Mouse (Mus musculus): ENCODE results near the gene Zfp131.

Zfp131 gene

DNA sequence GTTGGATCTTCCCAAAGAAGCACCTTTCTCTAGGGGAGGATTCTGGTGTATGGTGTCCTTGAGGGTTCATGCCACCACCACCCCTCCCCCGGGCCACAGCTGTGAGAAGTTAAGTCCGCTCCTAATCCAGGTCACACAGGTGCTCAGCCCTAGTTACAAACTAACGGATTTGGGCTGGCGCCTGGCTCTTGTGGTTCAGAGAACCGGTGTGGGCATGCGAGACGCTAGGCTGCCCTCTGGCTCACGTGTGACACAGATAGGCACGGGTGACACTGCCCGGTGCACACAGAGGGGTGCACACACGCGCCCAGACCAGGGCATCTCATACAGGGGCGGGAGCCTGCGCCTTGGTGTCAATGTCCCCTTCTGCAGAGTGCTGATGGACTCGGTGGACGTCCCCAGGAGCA, 35.5 kb downstream of the Zfp131 start:
- DNase-seq (ENCODE audit: low read depth, low spot score): peak; percentile 81

DNA sequence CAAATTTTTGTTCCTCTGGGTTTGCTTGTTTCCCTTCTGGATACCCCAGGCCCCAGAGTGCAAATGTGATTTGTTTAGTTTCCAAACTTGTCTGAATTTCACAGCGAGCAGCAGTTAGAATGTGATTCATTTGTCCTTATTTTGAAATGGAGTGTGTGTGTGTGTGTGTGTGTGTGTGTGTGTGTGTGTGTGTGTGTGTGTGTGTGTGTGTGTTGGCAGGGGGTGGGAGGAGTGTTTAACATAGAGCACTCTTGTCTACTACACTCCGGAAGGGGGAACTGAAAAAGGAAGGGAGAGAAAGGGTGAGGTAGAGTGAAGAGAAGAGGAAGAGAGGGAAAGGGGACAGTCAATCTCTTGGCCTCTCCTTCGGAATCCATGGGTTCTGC, 36.1 kb downstream of the Zfp131 start:
- DNase-seq (ENCODE audit: low read depth, low spot score): no peak

DNA sequence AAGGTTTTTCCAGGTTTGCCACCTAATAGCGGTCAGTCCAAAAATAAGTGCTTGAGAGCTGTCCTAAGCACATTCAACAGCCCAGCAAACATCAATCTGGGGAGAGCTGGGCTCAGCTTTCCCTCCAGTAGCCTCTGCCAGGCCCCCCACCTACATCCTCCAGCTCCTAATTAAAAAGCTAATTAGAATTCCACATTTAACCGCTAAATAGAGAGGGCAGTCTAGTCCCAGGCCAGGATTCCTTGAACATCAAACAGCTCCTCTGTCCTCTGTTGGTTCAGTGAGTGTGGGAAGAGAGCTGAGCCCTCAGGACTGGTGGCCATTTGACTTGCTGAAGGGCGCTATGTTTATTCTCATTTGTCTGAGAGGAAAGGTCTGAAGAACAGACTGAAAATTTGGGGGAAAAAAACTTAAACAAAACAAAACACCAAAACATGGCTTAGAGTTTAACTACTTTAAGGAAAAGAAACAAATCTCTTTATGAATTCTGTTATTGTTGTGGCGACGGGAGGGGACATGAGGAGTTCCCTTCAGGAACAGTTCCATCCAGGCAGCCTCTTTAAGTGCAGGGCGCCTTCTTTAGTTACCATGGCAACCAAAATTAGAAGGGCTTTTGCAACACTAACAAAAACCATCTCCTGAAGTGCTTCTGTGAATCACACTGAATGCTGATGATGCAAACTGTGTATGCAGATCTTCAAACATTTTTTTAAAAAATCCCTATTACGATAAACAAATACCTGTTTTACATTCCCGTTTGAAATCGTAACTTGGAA, 36.6 kb downstream of the Zfp131 start:
- DNase-seq (ENCODE audit: low read depth, low spot score): peak; percentile 64

DNA sequence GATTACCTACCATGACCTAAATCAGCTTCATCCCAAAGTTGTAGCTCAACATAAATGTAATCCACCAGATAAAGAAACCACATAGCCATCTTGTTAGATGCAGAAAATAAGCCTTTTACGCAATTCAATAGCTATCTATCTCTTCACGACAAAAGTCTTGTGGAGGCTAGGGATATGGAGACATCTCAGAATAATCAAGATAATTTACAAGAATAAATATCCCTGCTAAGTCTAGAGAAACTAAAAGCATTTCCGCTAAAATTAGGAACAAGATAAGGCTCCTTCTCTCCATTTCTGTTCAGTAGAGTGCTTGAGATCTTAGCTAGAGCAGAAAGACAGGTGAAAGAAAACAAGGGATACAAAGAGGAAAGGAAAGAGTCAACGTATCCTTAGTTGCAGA, 43.8 kb downstream of the Zfp131 start:
- no peak for DNase-seq (ENCODE audit: low read depth, low spot score)

DNA sequence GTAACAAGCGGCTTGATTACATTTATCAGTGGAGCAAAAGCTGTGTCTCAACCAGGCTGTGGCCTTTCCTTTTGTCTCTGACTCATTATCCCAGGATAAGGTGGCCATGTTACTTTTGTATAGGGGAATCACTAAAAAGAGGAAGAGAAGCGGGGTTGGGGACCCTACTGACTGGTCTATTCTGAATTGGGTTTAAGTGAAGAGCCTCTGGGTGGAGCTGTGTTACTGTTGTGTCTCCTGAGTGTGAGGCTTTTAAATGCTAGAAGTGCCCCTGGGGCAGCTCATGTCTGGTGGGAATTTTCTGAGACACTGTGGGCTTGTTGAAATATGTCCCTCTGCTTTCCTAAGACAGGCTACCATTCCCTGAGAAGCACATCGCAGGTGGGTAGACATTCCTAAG, 47.2 kb downstream of the Zfp131 start:
- DNase-seq (ENCODE audit: low read depth, low spot score): no peak

DNA sequence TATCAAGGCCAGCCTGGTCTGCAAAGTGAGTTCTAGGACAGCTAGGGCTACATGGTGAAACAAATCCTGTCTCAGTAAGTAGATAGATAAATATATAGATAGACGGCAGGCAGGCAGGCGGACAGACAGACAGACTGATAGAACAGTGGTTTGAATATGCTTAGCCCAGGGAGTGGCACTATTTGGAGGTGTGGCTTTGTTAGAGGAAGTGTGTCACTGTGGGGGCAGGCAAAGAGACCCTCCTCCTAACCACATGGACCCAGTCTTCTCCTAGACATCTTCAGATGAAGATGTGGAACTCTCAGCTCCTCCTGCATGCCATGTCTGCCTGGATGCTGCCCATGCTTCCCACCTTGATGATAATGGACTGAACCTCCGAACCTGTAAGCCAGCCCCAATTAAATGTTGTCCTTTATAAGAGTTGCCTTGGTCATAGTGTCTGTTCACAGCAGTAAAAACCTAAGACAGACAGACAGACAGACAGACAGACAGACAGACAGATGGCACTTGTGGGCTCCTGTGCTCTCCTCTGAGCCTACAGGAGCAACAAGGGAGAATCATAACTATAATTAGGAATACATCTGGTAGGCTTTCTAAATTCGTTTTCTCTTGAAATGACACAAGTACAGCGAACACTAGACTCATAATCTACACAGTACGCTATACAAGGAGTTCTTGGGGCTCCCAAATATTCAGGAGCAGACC, 47.8 kb downstream of the Zfp131 start:
- no peak for DNase-seq (ENCODE audit: low read depth, low spot score)

DNA sequence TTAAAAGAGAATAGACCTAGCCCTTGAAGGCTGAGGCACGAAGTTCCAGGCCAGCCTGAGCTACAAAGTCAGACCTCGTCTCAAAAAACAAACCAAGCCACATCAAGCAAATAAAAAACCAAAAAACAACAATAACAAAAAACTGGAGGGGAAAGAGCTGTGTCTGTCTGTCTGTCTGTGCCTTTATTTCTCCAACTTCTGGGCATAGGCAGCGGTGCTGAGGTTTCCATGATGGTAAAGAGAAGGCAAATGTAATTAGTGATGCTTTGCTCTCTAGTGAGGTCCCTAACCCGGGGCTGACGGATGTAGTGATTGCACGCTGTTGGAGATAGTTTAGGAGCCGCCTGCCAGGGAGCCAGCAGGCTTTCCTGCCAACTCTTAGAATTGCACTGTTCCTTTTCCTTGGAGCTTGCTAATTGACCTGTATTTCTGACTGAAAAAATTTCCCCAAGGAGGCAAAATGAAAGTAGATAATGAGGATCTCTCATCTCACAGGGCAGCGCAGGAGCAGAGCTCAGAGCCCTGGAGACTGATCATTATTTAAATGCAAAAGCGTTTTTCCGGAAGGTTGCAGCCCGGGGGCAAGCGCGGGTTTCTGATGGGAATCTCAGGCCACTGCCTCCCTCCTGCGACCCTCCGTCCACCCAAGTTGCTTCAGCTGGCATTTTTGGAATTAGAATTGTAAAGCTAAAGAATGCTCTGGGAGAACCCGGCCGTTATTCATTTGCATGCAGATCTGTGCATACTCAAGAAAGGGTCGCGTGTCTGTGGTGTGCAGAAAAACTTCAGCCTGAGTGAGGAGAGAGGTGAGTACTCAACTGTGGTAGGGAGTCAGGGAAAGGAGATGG, 49.1 kb downstream of the Zfp131 start:
- DNase-seq (ENCODE audit: low read depth, low spot score): peak; percentile 40

DNA sequence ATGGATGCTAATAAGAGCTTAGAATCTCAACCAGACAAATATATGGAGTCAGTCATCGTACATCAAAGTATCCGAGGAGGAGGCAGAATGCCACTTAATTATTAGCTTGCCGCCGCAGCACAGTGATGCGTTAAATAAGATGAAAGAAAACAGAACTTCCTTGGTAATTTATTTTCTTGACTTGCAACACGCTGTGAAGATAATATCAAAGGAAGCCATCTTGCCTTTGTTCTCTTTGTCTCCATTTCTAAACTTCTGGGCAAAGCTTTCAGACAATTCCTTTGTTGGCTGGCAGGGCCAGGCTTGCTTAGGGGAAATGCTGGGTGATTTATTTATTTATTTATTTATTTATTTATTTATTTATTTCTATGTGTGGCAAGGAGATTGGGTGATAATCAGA, 59.2 kb downstream of the Zfp131 start:
- DNase-seq (ENCODE audit: low read depth, low spot score): no peak

DNA sequence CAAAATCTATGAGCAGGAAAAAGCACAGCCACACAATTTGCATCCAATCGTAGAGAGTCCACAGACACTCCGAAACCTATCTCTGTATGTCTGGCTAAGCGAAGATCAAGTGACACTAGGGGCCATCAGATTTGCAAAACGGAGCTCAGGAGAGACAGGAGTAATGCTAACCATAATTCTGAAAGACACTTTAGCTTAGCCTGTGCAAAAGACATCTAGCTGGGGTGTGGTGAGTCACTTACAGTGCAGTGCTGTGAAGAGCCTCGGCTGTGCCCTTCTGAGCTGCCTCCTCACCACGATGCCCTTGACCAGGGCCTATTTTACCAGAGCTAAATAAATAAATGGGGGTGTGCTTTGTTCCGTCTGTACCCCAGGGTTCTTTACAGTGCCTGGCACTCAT, 61.3 kb downstream of the Zfp131 start:
- DNase-seq (ENCODE audit: low read depth, low spot score): no peak

DNA sequence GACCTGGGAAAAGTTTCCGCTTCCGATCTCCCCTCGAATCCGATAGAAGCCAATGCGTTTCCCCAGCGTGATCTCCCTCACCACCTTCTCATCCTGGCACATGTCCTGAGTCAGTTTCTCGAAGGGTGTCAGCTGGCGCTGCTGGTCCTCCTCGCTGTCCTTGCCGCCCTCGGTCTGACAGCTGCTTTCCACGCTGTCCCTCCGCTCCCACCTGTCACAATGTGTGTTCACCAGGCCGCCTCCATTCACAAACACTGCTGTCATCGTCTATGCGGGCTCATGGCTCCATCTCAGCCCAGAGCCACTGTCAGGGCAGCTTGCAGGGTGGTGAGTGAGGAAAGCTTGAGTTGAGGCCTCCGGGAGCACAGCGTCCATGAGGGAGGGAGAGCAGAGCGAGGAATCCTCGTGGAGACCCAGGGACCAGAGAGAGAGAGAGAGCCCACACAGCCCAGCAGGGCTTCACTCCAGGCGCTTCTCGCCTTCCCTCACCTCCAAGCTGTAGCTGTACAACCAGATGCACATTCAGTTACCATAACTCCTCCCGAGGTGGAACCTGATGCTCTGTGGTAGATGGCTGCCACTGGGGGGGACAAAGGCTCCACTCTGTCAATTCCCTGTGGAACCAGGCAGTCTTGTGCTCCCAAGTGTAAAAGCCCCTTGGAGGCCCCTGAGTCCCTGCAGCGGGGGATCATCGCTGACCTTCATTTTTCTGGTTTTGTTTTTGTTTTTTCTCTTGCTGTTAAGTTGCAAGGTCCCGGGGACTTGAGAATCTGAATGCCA, 62.9 kb downstream of the Zfp131 start:
- no peak for DNase-seq (ENCODE audit: low read depth, low spot score)

DNA sequence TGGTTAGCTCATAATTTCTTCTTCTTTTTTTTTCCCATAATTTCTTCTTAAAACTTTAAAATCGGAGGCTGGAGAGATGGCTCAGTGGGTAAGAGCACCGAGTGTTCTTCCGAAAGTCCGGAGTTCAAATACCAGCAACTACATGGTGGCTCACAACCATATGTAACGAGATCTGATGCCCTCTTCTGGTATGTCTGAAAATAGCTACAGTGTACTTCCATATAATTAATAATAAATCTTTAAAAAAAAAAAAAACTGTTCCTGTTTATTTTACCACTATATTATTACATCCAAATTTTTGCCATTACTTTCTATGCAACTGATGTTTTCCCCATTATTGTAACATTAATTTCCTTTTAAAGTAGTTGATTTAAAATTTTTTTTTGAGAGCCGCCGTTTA, 66.1 kb downstream of the Zfp131 start:
- no peak for DNase-seq (ENCODE audit: low read depth, low spot score)

DNA sequence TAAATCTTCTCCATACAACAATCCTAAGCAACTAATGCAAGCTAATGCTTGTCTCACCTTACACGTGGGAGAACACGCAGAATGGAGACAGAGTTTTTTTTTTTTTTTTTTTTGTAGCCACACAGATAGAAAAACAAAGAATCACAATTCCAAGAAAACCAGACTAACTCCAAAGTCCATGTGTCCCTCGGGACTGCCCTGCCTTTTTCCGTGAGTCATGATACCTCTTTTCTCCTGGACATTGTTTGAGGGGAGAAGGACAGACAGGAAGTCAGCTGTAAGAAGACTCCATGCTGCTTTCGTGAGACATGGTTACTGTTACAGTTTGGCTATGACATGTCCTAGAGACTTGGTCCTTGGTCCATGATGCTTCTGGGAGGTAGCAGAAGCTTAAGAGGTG, 67.3 kb downstream of the Zfp131 start:
- DNase-seq (ENCODE audit: low read depth, low spot score): no peak

DNA sequence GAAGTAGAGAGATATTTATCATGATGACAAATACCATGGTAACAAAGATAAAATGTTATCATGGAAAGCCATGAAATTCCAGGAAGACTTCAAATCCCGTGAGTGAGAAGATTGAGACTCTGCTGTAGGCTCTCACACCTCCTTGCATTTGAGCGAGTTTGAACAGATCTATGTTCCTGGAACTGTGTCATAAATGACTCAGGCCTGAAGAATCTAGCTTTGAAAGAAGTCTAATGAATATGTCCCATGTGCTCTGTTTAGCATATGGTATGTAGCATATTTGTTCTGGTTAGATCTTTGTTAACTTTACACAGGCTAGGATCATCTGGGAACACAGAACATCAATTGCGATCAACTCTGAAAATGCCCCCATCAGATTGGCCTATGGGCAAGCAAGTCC, 68.2 kb downstream of the Zfp131 start:
- DNase-seq (ENCODE audit: low read depth, low spot score): no peak

DNA sequence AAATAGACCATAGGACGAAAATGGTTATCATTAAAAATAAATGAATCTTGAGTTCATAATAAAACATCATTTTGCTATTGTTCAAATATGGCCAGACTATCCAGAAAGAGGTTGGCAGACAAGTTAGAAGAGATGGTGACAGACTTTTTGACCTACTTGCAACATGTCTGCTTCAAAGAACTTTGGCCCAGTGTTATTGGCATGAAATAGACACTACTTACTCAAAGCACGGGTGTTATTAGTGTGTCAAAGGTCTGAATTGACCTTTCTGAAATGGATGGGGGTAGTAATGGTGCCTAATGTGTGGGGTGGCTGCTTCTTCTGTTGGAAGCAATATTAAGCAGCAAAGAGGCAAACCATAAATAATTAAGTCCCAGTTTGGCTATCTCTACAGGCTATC, 74.6 kb downstream of the Zfp131 start:
- no peak for DNase-seq (ENCODE audit: low read depth, low spot score)

Measured in R1 (cell line).